Mouse (Mus musculus) MEL (cell line): ENCODE results near the gene Mpl. TPM values are rescaled to one million over a fixed set of nuclear protein-coding genes. Genes with fewer than 3 reads are reported as not detected.

Source experiments
- DNase-seq: peaks from one replicate; pipeline ENCODE4 v3.0.0; 2011; ENCODE audit warnings: low read depth, low spot score
- H3K27ac ChIP-seq: 2 replicates; pipeline ENCODE4 v1.5.1; 2012; ENCODE audit warnings: low read depth, mild to moderate bottlenecking, control low read depth, low read length, moderate library complexity; ENCODE audit not compliant: control insufficient read depth
- H3K27me3 ChIP-seq, 2 experiments: fragments of 150-350 bp in 1 of 2; sonication (generic) in 1 of 2; 2 replicates each; pipeline ENCODE4 v1.6.1; 2012; ENCODE audit warnings: low read length in 2 of 2, mild to moderate bottlenecking in 2 of 2, improper control_type of control experiment in 1 of 2, moderate library complexity in 1 of 2; ENCODE audit not compliant: insufficient read depth in 2 of 2, control insufficient read depth in 1 of 2
- H3K36me3 ChIP-seq, 2 experiments: 2 replicates each; pipeline ENCODE4 v1.6.1; 2012 to 2014; ENCODE audit warnings: low read length in 2 of 2, improper control_type of control experiment in 1 of 2, inconsistent platforms in 1 of 2, mild to moderate bottlenecking in 1 of 2; ENCODE audit not compliant: insufficient read depth in 2 of 2, control insufficient read depth in 1 of 2
- H3K4me1 ChIP-seq, 2 experiments: fragments of 150-350 bp in 1 of 2; sonication (generic) in 1 of 2; 2 replicates each; pipeline ENCODE4 v1.6.1; 2012; ENCODE audit warnings: low read length in 2 of 2, improper control_type of control experiment in 1 of 2, mild to moderate bottlenecking in 1 of 2; ENCODE audit not compliant: insufficient read depth in 2 of 2, control insufficient read depth in 1 of 2
- H3K4me3 ChIP-seq, 2 experiments: fragments of 150-350 bp in 1 of 2; sonication (generic) in 1 of 2; 2 replicates each; pipeline ENCODE4 v1.5.1; 2012; ENCODE audit warnings: low read depth in 2 of 2, low read length in 2 of 2, mild to moderate bottlenecking in 2 of 2, moderate library complexity in 2 of 2, control low read depth in 1 of 2, improper control_type of control experiment in 1 of 2; ENCODE audit not compliant: control insufficient read depth in 1 of 2, insufficient read depth in 1 of 2
- H3K79me2 ChIP-seq: 2 replicates; pipeline ENCODE4 v1.6.1; 2012; ENCODE audit warnings: mild to moderate bottlenecking, low read length, moderate library complexity; ENCODE audit not compliant: control insufficient read depth, poor library complexity, insufficient read depth
- H3K9ac ChIP-seq: 2 replicates; pipeline ENCODE4 v1.6.1; 2012; ENCODE audit warnings: low read depth, mild to moderate bottlenecking, control low read depth, low read length, moderate library complexity; ENCODE audit not compliant: control insufficient read depth, poor library complexity, severe bottlenecking
- H3K9me3 ChIP-seq: fragments of 150-350 bp; sonication (generic); replicated peaks from 2 replicates; pipeline ENCODE4 v1.6.1; 2012; ENCODE audit warnings: mild to moderate bottlenecking, low read length, improper control_type of control experiment, moderate library complexity; ENCODE audit not compliant: insufficient read depth
- CHD1 ChIP-seq: IDR thresholded peaks from 2 replicates; pipeline ENCODE4 v1.6.1; 2012; ENCODE audit warnings: low read depth, mild to moderate bottlenecking, inconsistent platforms, low read length, improper control_type of control experiment
- CHD2 ChIP-seq: IDR thresholded peaks from 2 replicates; pipeline ENCODE4 v1.6.1; 2011; ENCODE audit warnings: low read length, improper control_type of control experiment
- E2F4 ChIP-seq: IDR thresholded peaks from 2 replicates; pipeline ENCODE4 v1.6.1; 2011; ENCODE audit warnings: low read depth, low read length, improper control_type of control experiment, borderline replicate concordance
- ELF1 ChIP-seq: IDR thresholded peaks from 2 replicates; pipeline ENCODE4 v1.6.1; 2014; ENCODE audit warnings: low read depth, mild to moderate bottlenecking, inconsistent platforms, low read length, improper control_type of control experiment, moderate library complexity
- EP300 ChIP-seq, 2 experiments: IDR thresholded peaks; 2 replicates each; pipeline ENCODE4 v1.6.1; 2011; ENCODE audit warnings: improper control_type of control experiment in 2 of 2, low read length in 2 of 2, low read depth in 1 of 2, mild to moderate bottlenecking in 1 of 2
- HCFC1 ChIP-seq: IDR thresholded peaks from 2 replicates; pipeline ENCODE4 v1.6.1; 2012; ENCODE audit warnings: low read depth, mild to moderate bottlenecking, inconsistent platforms, low read length, improper control_type of control experiment, moderate library complexity
- MAX ChIP-seq: IDR thresholded peaks from 2 replicates; pipeline ENCODE4 v1.6.1; 2011; ENCODE audit warnings: low read length, improper control_type of control experiment
- MEF2A ChIP-seq: IDR thresholded peaks from 2 replicates; pipeline ENCODE4 v1.6.1; 2014; ENCODE audit warnings: low read depth, mild to moderate bottlenecking, inconsistent platforms, low read length, improper control_type of control experiment; ENCODE audit not compliant: poor library complexity, insufficient replicate concordance, severe bottlenecking; ENCODE audit errors: extremely low read depth
- MXI1 ChIP-seq: IDR thresholded peaks from 2 replicates; pipeline ENCODE4 v1.6.1; 2011; ENCODE audit warnings: mild to moderate bottlenecking, low read depth, low read length, improper control_type of control experiment
- MYB ChIP-seq: IDR thresholded peaks from 2 replicates; pipeline ENCODE4 v1.6.1; 2011; ENCODE audit warnings: mild to moderate bottlenecking, low read depth, low read length, improper control_type of control experiment
- MYC ChIP-seq: IDR thresholded peaks from 2 replicates; pipeline ENCODE4 v1.6.1; 2011; ENCODE audit warnings: low read depth, mild to moderate bottlenecking, low read length, improper control_type of control experiment, moderate library complexity
- NELFE ChIP-seq: IDR thresholded peaks from 2 replicates; pipeline ENCODE4 v1.6.1; 2011; ENCODE audit warnings: low read depth, low read length, improper control_type of control experiment
- NRF1 ChIP-seq: IDR thresholded peaks from 2 replicates; pipeline ENCODE4 v1.6.1; 2014; ENCODE audit warnings: low read depth, mild to moderate bottlenecking, inconsistent platforms, low read length, improper control_type of control experiment, moderate library complexity; ENCODE audit not compliant: poor library complexity, insufficient read depth, severe bottlenecking
- POLR2A ChIP-seq, 2 experiments: IDR thresholded peaks; 2 replicates each; pipeline ENCODE4 v1.6.1; 2011 to 2012; ENCODE audit warnings: low read length in 2 of 2, mild to moderate bottlenecking in 2 of 2, control low read depth in 1 of 2, improper control_type of control experiment in 1 of 2, low read depth in 1 of 2, moderate library complexity in 1 of 2; ENCODE audit not compliant: control insufficient read depth in 1 of 2, insufficient read depth in 1 of 2, poor library complexity in 1 of 2
- POLR2AphosphoS2 ChIP-seq: IDR thresholded peaks from 2 replicates; pipeline ENCODE4 v1.6.1; 2011; ENCODE audit warnings: low read length, improper control_type of control experiment
- POLR2AphosphoS5 ChIP-seq: IDR thresholded peaks from 2 replicates; pipeline ENCODE4 v1.6.1; 2012; ENCODE audit warnings: low read depth, borderline replicate concordance, mild to moderate bottlenecking, inconsistent platforms, low read length, moderate library complexity, mixed read lengths
- SIN3A ChIP-seq: IDR thresholded peaks from 2 replicates; pipeline ENCODE4 v1.6.1; 2012; ENCODE audit warnings: low read length, improper control_type of control experiment, inconsistent platforms
- TAL1 ChIP-seq: IDR thresholded peaks from 2 replicates; pipeline ENCODE4 v1.6.1; 2012; ENCODE audit warnings: mild to moderate bottlenecking, inconsistent platforms, low read length, moderate library complexity, mixed read lengths
- TBP ChIP-seq: IDR thresholded peaks from 2 replicates; pipeline ENCODE4 v1.8.0; 2011; ENCODE audit warnings: low read depth, low read length, improper control_type of control experiment
- TCF12 ChIP-seq: IDR thresholded peaks from 2 replicates; pipeline ENCODE4 v1.6.1; 2014; ENCODE audit warnings: low read depth, mild to moderate bottlenecking, inconsistent platforms, low read length, improper control_type of control experiment, moderate library complexity
- UBTF ChIP-seq: IDR thresholded peaks from 2 replicates; pipeline ENCODE4 v1.6.1; 2012; ENCODE audit warnings: low read depth, mild to moderate bottlenecking, inconsistent platforms, low read length, improper control_type of control experiment, moderate library complexity, borderline replicate concordance; ENCODE audit not compliant: insufficient read depth
- ZMIZ1 ChIP-seq: IDR thresholded peaks from 2 replicates; pipeline ENCODE4 v1.6.1; 2012; ENCODE audit warnings: low read depth, mild to moderate bottlenecking, inconsistent platforms, low read length, improper control_type of control experiment, moderate library complexity
- ZNF384 ChIP-seq: IDR thresholded peaks from 2 replicates; pipeline ENCODE4 v1.6.1; 2012; ENCODE audit warnings: low read depth, mild to moderate bottlenecking, inconsistent platforms, low read length, improper control_type of control experiment
- polyA plus RNA-seq, 2 experiments: library from polyadenylated mRNA; stranded (reverse) in 1 of 2; unstranded in 1 of 2; fragments of >175 nt in 1 of 2; fragments of >200 nt in 1 of 2; gene quantifications; 2 replicates each; pipeline versions ENCODE4 v1.2.1 to v1.2.4; 2012; ENCODE audit warnings: low replicate concordance in 2 of 2, low read depth in 1 of 2; ENCODE audit not compliant: insufficient read length in 2 of 2, insufficient read depth in 1 of 2, missing spikeins in 1 of 2
- total RNA-seq: library from RNA; depleted of rRNA; stranded (reverse); fragments of 300-350 nt; gene quantifications from 2 replicates; pipeline ENCODE4 v1.2.3, GENCODE M21; 2012

The Mpl gene
- total and polyA plus RNA-seq, 3 experiments = 0.04 TPM; not detected in 1

- TF ChIP-seq MXI1 (peak; percentile 94), E2F4 (no peak), HCFC1 (peak; percentile 83), POLR2A (IDR thresholded peaks at IDR 0.05; ENCODE audit: control insufficient read depth in 1 of 2, insufficient read depth in 1 of 2, low read depth in 1 of 2, low read length in 2 of 2, poor library complexity in 1 of 2) (peak; percentile 86 to 92; a peak in 3 of 4 replicates), TAL1 (no peak), TCF12 (peak; percentile 53), MAX (peak; percentile 72), POLR2AphosphoS5 (0 out of 2 replicates have a peak, but pooled peaks have one; percentile 62), TBP (peak; percentile 90), CHD1 (no peak), SIN3A (peak; percentile 93), NELFE (peak; percentile 84), MYC (peak; percentile 48; the same call in 1 of the 2 replicates), UBTF (no peak), ZMIZ1 (peak; percentile 91), CHD2 (peak; percentile 95), ELF1 (peak; percentile 87), MYB (peak; percentile 97), POLR2AphosphoS2 (peak; percentile 89)
- peak within 1 kb of the TSS; percentile 55 to 68 for H3K4me3 ChIP-seq
Observed at GRCm38 (mm10) chr4:118436820-118437603, 20.3 kb downstream of the Mpl start, which contains the start of gene Cdc20. Gene Cdc20 (minus strand): TSS chr4:118437352.

GRCm38 (mm10) chr4:118432332-118432731, 25.0 kb downstream of the Mpl start:
- TF ChIP-seq ZMIZ1 (peak; percentile 69; the same call in 1 of the 2 replicates), NRF1 (no peak), POLR2AphosphoS2 (peak; percentile 75), ZNF384 (no peak), EP300 (IDR thresholded peaks at IDR 0.05; ENCODE audit: low read depth in 1 of 2, low read length in 2 of 2) (no peak), MEF2A (no peak)
- no peak overlapping the region for H3K27ac ChIP-seq
- no peaks in the 10 kb centered on the region for H3K9me3 ChIP-seq
- DNase-seq = no peak
- no peaks in the 10 kb centered on the region for H3K27me3 ChIP-seq
- H3K9ac ChIP-seq = no peak overlapping the region
- peaks cover 0 to 28% of the 10 kb centered on the region in 2 experiments; a peak in 3 of 4 replicates for H3K4me1 ChIP-seq
- H3K79me2 ChIP-seq = peaks cover 61% of the 10 kb centered on the region
- no peak overlapping the region for H3K4me3 ChIP-seq
- peaks cover 4 to 22% of the 10 kb centered on the region in 2 experiments for H3K36me3 ChIP-seq

More at GRCm38 (mm10) chr4:118436820-118437603, 20.3 kb downstream of the Mpl start, which contains the start of gene Cdc20:
- Histone ChIP-seq H3K36me3 (peaks cover 2 to 12% of the 10 kb centered on the region in 2 experiments), H3K27ac (peak within 1 kb of the TSS; percentile 68), H3K79me2 (peaks cover 29% of the 10 kb centered on the region), H3K9ac (peak within 1 kb of the TSS; percentile 80), H3K4me1 (peaks cover 0 to 18% of the 10 kb centered on the region in 2 experiments; a peak in 2 of 4 replicates), H3K9me3 (no peaks in the 10 kb centered on the region), H3K27me3 (no peaks in the 10 kb centered on the region)
- DNase-seq = peak; percentile 97
